Mouse (Mus musculus): Measurements from ENCODE around the gene Rbm47. TPM values are rescaled to one million over a fixed set of nuclear protein-coding genes. Genes with fewer than 3 reads are reported as not detected.

Rbm47 gene
- polyA plus RNA-seq, 1 experiment from 2014 or later, result 79.1 TPM

GRCm38 (mm10) chr5:66074235-66074634, 98.7 kb downstream of the Rbm47 start:
- ATAC-seq (ENCODE audit: insufficient read depth, low FRiP score), result no peak
- Histone ChIP-seq H3K4me1 (ENCODE audit: control insufficient read depth, insufficient read depth, low read length) (peaks cover 34% of the 10 kb centered on the region), H3K27ac (ENCODE audit: low read length) (peak overlapping the region; percentile 86)

GRCm38 (mm10) chr5:66073604-66074164, 99.2 kb downstream of the Rbm47 start:
- no peaks in the 10 kb centered on the region for H3K9me3 ChIP-seq (replicated peaks; ENCODE audit: control insufficient read depth, low read length)
- H3K9ac ChIP-seq (ENCODE audit: low read length), result peak overlapping the region; percentile 26
- no peaks in the 10 kb centered on the region for H3K36me3 ChIP-seq (ENCODE audit: control insufficient read depth, insufficient read depth, low read length)
- WGBS, result 70% methylated on average over 12 of the region's 12 CpGs
- H3K4me3 ChIP-seq (replicated peaks; ENCODE audit: low read length), result no peak overlapping the region
- H3K4me2 ChIP-seq (ENCODE audit: low read depth, low read length), result peak overlapping the region; percentile 6; the same call in 1 of the 2 replicates
- ATAC-seq (ENCODE audit: insufficient read depth, low FRiP score), result no peak
- peaks cover 37% of the 10 kb centered on the region for H3K4me1 ChIP-seq (ENCODE audit: control insufficient read depth, insufficient read depth, low read length)
- H3K27ac ChIP-seq (ENCODE audit: low read length), result peak overlapping the region; percentile 86; the same call in 1 of the 2 replicates
- H3K27me3 ChIP-seq (ENCODE audit: control insufficient read depth, insufficient read depth, low read length), result no peaks in the 10 kb centered on the region

More at GRCm38 (mm10) chr5:66074235-66074634, 98.7 kb downstream of the Rbm47 start:
- Histone ChIP-seq H3K9me3 (replicated peaks; ENCODE audit: control insufficient read depth, low read length) (no peaks in the 10 kb centered on the region), H3K9ac (ENCODE audit: low read length) (peak overlapping the region; percentile 26; the same call in 1 of the 2 replicates), H3K27me3 (ENCODE audit: control insufficient read depth, insufficient read depth, low read length) (no peaks in the 10 kb centered on the region), H3K36me3 (ENCODE audit: control insufficient read depth, insufficient read depth, low read length) (no peaks in the 10 kb centered on the region), H3K4me3 (replicated peaks; ENCODE audit: low read length) (no peak overlapping the region), H3K4me2 (ENCODE audit: low read depth, low read length) (peak overlapping the region; percentile 6)
- 89% methylated on average over 5 of the region's 5 CpGs for WGBS

GRCm38 (mm10) chr5:66071722-66072121, 101.2 kb downstream of the Rbm47 start:
- H3K36me3 ChIP-seq (ENCODE audit: control insufficient read depth, insufficient read depth, low read length), result no peaks in the 10 kb centered on the region
- H3K27ac ChIP-seq (ENCODE audit: low read length), result peak overlapping the region; percentile 64
- 66% methylated on average over 8 of the region's 8 CpGs for WGBS
- no peak for ATAC-seq (ENCODE audit: insufficient read depth, low FRiP score)
- no peaks in the 10 kb centered on the region for H3K27me3 ChIP-seq (ENCODE audit: control insufficient read depth, insufficient read depth, low read length)
- no peak overlapping the region for H3K4me2 ChIP-seq (ENCODE audit: low read depth, low read length)
- H3K4me3 ChIP-seq (replicated peaks; ENCODE audit: low read length), result no peak overlapping the region
- H3K4me1 ChIP-seq (ENCODE audit: control insufficient read depth, insufficient read depth, low read length), result peaks cover 30% of the 10 kb centered on the region
- H3K9me3 ChIP-seq (replicated peaks; ENCODE audit: control insufficient read depth, low read length), result no peaks in the 10 kb centered on the region
- H3K9ac ChIP-seq (ENCODE audit: low read length), result no peak overlapping the region

GRCm38 (mm10) chr5:66070350-66070749, 102.6 kb downstream of the Rbm47 start:
- H3K27ac ChIP-seq (ENCODE audit: low read length), result peak overlapping the region; percentile 83
- H3K4me3 ChIP-seq (replicated peaks; ENCODE audit: low read length), result peak overlapping the region; percentile 54
- H3K4me1 ChIP-seq (ENCODE audit: control insufficient read depth, insufficient read depth, low read length), result peaks cover 25% of the 10 kb centered on the region
- H3K4me2 ChIP-seq (ENCODE audit: low read depth, low read length), result peak overlapping the region; percentile 84
- H3K9me3 ChIP-seq (replicated peaks; ENCODE audit: control insufficient read depth, low read length), result no peaks in the 10 kb centered on the region
- no peaks in the 10 kb centered on the region for H3K36me3 ChIP-seq (ENCODE audit: control insufficient read depth, insufficient read depth, low read length)
- ATAC-seq (ENCODE audit: insufficient read depth, low FRiP score), result no peak
- no peaks in the 10 kb centered on the region for H3K27me3 ChIP-seq (ENCODE audit: control insufficient read depth, insufficient read depth, low read length)
- H3K9ac ChIP-seq (ENCODE audit: low read length), result peak overlapping the region; percentile 44
- 42% methylated on average over 2 of the region's 2 CpGs for whole genome bisulfite sequencing

- Histone ChIP-seq H3K4me1 (ENCODE audit: control insufficient read depth, insufficient read depth, low read length) (peaks cover 20% of the 10 kb centered on the region), H3K36me3 (ENCODE audit: control insufficient read depth, insufficient read depth, low read length) (no peaks in the 10 kb centered on the region), H3K9me3 (replicated peaks; ENCODE audit: control insufficient read depth, low read length) (no peaks in the 10 kb centered on the region), H3K27ac (ENCODE audit: low read length) (peak overlapping the region; percentile 83), H3K9ac (ENCODE audit: low read length) (peak overlapping the region; percentile 71), H3K4me3 (replicated peaks; ENCODE audit: low read length) (peak overlapping the region; percentile 54), H3K4me2 (ENCODE audit: low read depth, low read length) (peak overlapping the region; percentile 84), H3K27me3 (ENCODE audit: control insufficient read depth, insufficient read depth, low read length) (no peaks in the 10 kb centered on the region)
- WGBS, result 4% methylated on average over 27 of the region's 27 CpGs
- peak; percentile 89 for ATAC-seq (ENCODE audit: insufficient read depth, low FRiP score)
These were observed 103.3 kb downstream of the Rbm47 start for GRCm38 (mm10) chr5:66069470-66070144.

- peak overlapping the region; percentile 84 for H3K4me2 ChIP-seq (ENCODE audit: low read depth, low read length)
- no peaks in the 10 kb centered on the region for H3K36me3 ChIP-seq (ENCODE audit: control insufficient read depth, insufficient read depth, low read length)
- H3K27me3 ChIP-seq (ENCODE audit: control insufficient read depth, insufficient read depth, low read length), result no peaks in the 10 kb centered on the region
- H3K4me3 ChIP-seq (replicated peaks; ENCODE audit: low read length), result peak overlapping the region; percentile 54; the same call in 1 of the 2 replicates
- H3K4me1 ChIP-seq (ENCODE audit: control insufficient read depth, insufficient read depth, low read length), result peaks cover 16% of the 10 kb centered on the region
- H3K9ac ChIP-seq (ENCODE audit: low read length), result peak overlapping the region; percentile 71; the same call in 1 of the 2 replicates
- no peak for ATAC-seq (ENCODE audit: insufficient read depth, low FRiP score)
- peak overlapping the region; percentile 76 for H3K27ac ChIP-seq (ENCODE audit: low read length)
- WGBS, result 34% methylated on average over 7 of the region's 7 CpGs
- H3K9me3 ChIP-seq (replicated peaks; ENCODE audit: control insufficient read depth, low read length), result no peaks in the 10 kb centered on the region
These were observed 103.8 kb downstream of the Rbm47 start for GRCm38 (mm10) chr5:66069133-66069469.

GRCm38 (mm10) chr5:66068068-66068920, 104.6 kb downstream of the Rbm47 start:
- Histone ChIP-seq H3K4me2 (ENCODE audit: low read depth, low read length) (no peak overlapping the region), H3K9me3 (replicated peaks; ENCODE audit: control insufficient read depth, low read length) (no peaks in the 10 kb centered on the region), H3K9ac (ENCODE audit: low read length) (no peak overlapping the region), H3K27ac (ENCODE audit: low read length) (no peak overlapping the region), H3K36me3 (ENCODE audit: control insufficient read depth, insufficient read depth, low read length) (no peaks in the 10 kb centered on the region), H3K27me3 (ENCODE audit: control insufficient read depth, insufficient read depth, low read length) (no peaks in the 10 kb centered on the region), H3K4me3 (replicated peaks; ENCODE audit: low read length) (no peak overlapping the region), H3K4me1 (ENCODE audit: control insufficient read depth, insufficient read depth, low read length) (peaks cover 11% of the 10 kb centered on the region)
- ATAC-seq (ENCODE audit: insufficient read depth, low FRiP score), result no peak
- 77% methylated on average over 12 of the region's 12 CpGs for WGBS

- Histone ChIP-seq H3K4me3 (replicated peaks; ENCODE audit: low read length) (no peak overlapping the region), H3K4me1 (ENCODE audit: control insufficient read depth, insufficient read depth, low read length) (peaks cover 16% of the 10 kb centered on the region), H3K9ac (ENCODE audit: low read length) (0 out of 2 replicates have a peak overlapping the region, but pooled peaks have one; percentile 6), H3K36me3 (ENCODE audit: control insufficient read depth, insufficient read depth, low read length) (no peaks in the 10 kb centered on the region), H3K9me3 (replicated peaks; ENCODE audit: control insufficient read depth, low read length) (no peaks in the 10 kb centered on the region), H3K4me2 (ENCODE audit: low read depth, low read length) (no peak overlapping the region), H3K27ac (ENCODE audit: low read length) (peak overlapping the region; percentile 27; the same call in 1 of the 2 replicates), H3K27me3 (ENCODE audit: control insufficient read depth, insufficient read depth, low read length) (no peaks in the 10 kb centered on the region)
- WGBS, result 64% methylated on average over 7 of the region's 7 CpGs
- no peak for ATAC-seq (ENCODE audit: insufficient read depth, low FRiP score)
These were observed 105.7 kb downstream of the Rbm47 start for GRCm38 (mm10) chr5:66067219-66067618.

GRCm38 (mm10) chr5:66062930-66063220, 110.0 kb downstream of the Rbm47 start:
- Histone ChIP-seq H3K27ac (ENCODE audit: low read length) (no peak overlapping the region), H3K36me3 (ENCODE audit: control insufficient read depth, insufficient read depth, low read length) (no peaks in the 10 kb centered on the region), H3K4me1 (ENCODE audit: control insufficient read depth, insufficient read depth, low read length) (peaks cover 8% of the 10 kb centered on the region; the same call in 1 of the 2 replicates), H3K4me2 (ENCODE audit: low read depth, low read length) (no peak overlapping the region), H3K9ac (ENCODE audit: low read length) (no peak overlapping the region), H3K4me3 (replicated peaks; ENCODE audit: low read length) (no peak overlapping the region), H3K9me3 (replicated peaks; ENCODE audit: control insufficient read depth, low read length) (no peaks in the 10 kb centered on the region), H3K27me3 (ENCODE audit: control insufficient read depth, insufficient read depth, low read length) (no peaks in the 10 kb centered on the region)
- peak; percentile 44; the same call in 1 of the 2 replicates for ATAC-seq (ENCODE audit: insufficient read depth, low FRiP score)
- WGBS, result 66% methylated on average over 3 of the region's 3 CpGs
